13 mouse cellular contexts compared by ENCODE assay signal in genomic region chr2:164792400-164793190, GRCm38 (mm10). TPM values are rescaled to one million over a fixed set of nuclear protein-coding genes. Genes with fewer than 3 reads are reported as not detected.
DNase-seq lines count a peak whose midpoint lies in the region; ATAC-seq and TF ChIP-seq lines count a peak whose summit lies in the region.
"Had no signal": no experiment of that assay in that cellular context is flagged by ENCODE, and none has a peak within 500 bp of the region (broad histone marks: within the 10 kb centered on the region; RNA-seq: fewer than 3 reads in every experiment).

No protein-coding gene starts in this region.

- peak in 1 of 2 experiments; percentile 26 for DNase-seq in cerebellum, adult 2 months
- no peak for DNase-seq in heart, postnatal 36 days
- no peak for DNase-seq in testis, postnatal 14 days (ENCODE audit: low spot score)
- DNase-seq in testis, postnatal 10 days (ENCODE audit: low spot score) = peak; percentile 49

- no peak overlapping the region for H3K4me3 ChIP-seq in cerebellum, adult 2 months (replicated peaks; ENCODE audit: insufficient read depth, low read depth, low read length)
- H3K4me3 ChIP-seq in heart, embryonic 14.5 days (ENCODE audit: control insufficient read depth in 1 of 2, insufficient read depth in 1 of 2, low read depth in 1 of 2, low read length in 2 of 2) = no peak overlapping the region
- no peak overlapping the region for H3K4me3 ChIP-seq in testis, adult 2 months (ENCODE audit: control insufficient read depth, low read depth, low read length)
- H3K4me3 ChIP-seq in hindbrain, embryonic 16.5 days (ENCODE audit: low read length) = no peak overlapping the region
- H3K4me3 ChIP-seq: erythroblast, embryonic 14.5 days; forebrain, embryonic 13.5 days; hindbrain, embryonic 10.5 days; left cerebral cortex, adult 2 months had no signal

- no peaks in the 10 kb centered on the region for H3K27me3 ChIP-seq in cerebellum, adult 2 months (ENCODE audit: control insufficient read depth, insufficient read depth, low read length)
- no peaks in the 10 kb centered on the region for H3K27me3 ChIP-seq in heart, embryonic 14.5 days (ENCODE audit: control insufficient read depth, insufficient read depth, low read length)
- H3K27me3 ChIP-seq in testis, adult 2 months (ENCODE audit: control insufficient read depth, insufficient read depth, low read length) = no peaks in the 10 kb centered on the region
- no peaks in the 10 kb centered on the region for H3K27me3 ChIP-seq in hindbrain, embryonic 16.5 days (replicated peaks; ENCODE audit: control insufficient read depth, insufficient read depth, low read length)
- H3K27me3 ChIP-seq: forebrain, embryonic 13.5 days had no signal

- peaks cover 27% of the 10 kb centered on the region for H3K4me1 ChIP-seq in cerebellum, adult 2 months (ENCODE audit: control insufficient read depth, insufficient read depth, low read length)
- H3K4me1 ChIP-seq in heart, embryonic 14.5 days (ENCODE audit: control insufficient read depth in 2 of 2, insufficient read depth in 2 of 2, low read length in 2 of 2) = peaks cover 5 to 14% of the 10 kb centered on the region in 2 experiments; a peak in 3 of 4 replicates
- peaks cover 5% of the 10 kb centered on the region for H3K4me1 ChIP-seq in testis, adult 2 months (ENCODE audit: control insufficient read depth, insufficient read depth, low read length)
- H3K4me1 ChIP-seq in hindbrain, embryonic 16.5 days (ENCODE audit: control insufficient read depth, insufficient read depth, low read depth, low read length) = 0 out of 2 replicates have a peak, but pooled peaks cover 3% of the 10 kb centered on the region
- H3K4me1 ChIP-seq: forebrain, embryonic 13.5 days had no signal

- H3K27ac ChIP-seq in cerebellum, adult 2 months (ENCODE audit: insufficient read depth, low read length) = no peak overlapping the region
- peak overlapping the region; percentile 78 to 88 for H3K27ac ChIP-seq in heart, embryonic 14.5 days (replicated peaks in 1 of 2; ENCODE audit: control insufficient read depth in 1 of 2, insufficient read depth in 1 of 2, low read depth in 2 of 2, low read length in 2 of 2)
- H3K27ac ChIP-seq in testis, adult 2 months (ENCODE audit: control insufficient read depth, insufficient read depth, low read depth, low read length) = peak overlapping the region; percentile 45
- no peak overlapping the region for H3K27ac ChIP-seq in hindbrain, embryonic 16.5 days (ENCODE audit: low read depth, low read length)
- H3K27ac ChIP-seq: forebrain, embryonic 13.5 days; hindbrain, embryonic 10.5 days; left cerebral cortex, adult 2 months had no signal

- no peak overlapping the region for H3K4me2 ChIP-seq in heart, embryonic 14.5 days (ENCODE audit: low read length)
- no peak overlapping the region for H3K4me2 ChIP-seq in hindbrain, embryonic 16.5 days (ENCODE audit: low read length)
- H3K4me2 ChIP-seq: forebrain, embryonic 13.5 days had no signal

- ATAC-seq in cerebellum, adult (ENCODE audit: insufficient number of reproducible peaks, low FRiP score, low TSS enrichment) = no peak
- no peak for ATAC-seq in heart, embryonic 14.5 days (ENCODE audit: insufficient number of reproducible peaks, insufficient read depth, low FRiP score, low read depth)
- no peak for ATAC-seq in hindbrain, embryonic 16.5 days
- ATAC-seq: forebrain, embryonic 13.5 days had no signal

- intact Hi-C loops in heart, postnatal 36 days (cut with DNase I) = no loop called here

- H3K9ac ChIP-seq in heart, embryonic 14.5 days (ENCODE audit: low read length) = no peak overlapping the region
- no peak overlapping the region for H3K9ac ChIP-seq in hindbrain, embryonic 16.5 days (ENCODE audit: low read depth, low read length)
- H3K9ac ChIP-seq: forebrain, embryonic 13.5 days had no signal

- no peak for TF ChIP-seq CTCF in cerebellum, adult 2 months (IDR thresholded peaks at IDR 0.05; ENCODE audit: borderline replicate concordance, insufficient read depth, low read depth, low read length)
- TF ChIP-seq CTCF in testis, adult 2 months (IDR thresholded peaks at IDR 0.05; ENCODE audit: control insufficient read depth, insufficient read depth, insufficient replicate concordance, low read depth, low read length) = no peak

- 77% methylated on average over 12 of the region's 12 CpGs for WGBS in cerebellum, adult 2 months
- 81% methylated on average over 12 of the region's 12 CpGs for WGBS in heart, embryonic 14.5 days
- 97% methylated on average over 12 of the region's 12 CpGs for WGBS in hindbrain, embryonic 16.5 days

- peaks cover 83% of the 10 kb centered on the region for H3K36me3 ChIP-seq in heart, embryonic 14.5 days (ENCODE audit: control insufficient read depth, insufficient read depth, low read length)
- peaks cover 4% of the 10 kb centered on the region for H3K36me3 ChIP-seq in testis, adult 2 months (ENCODE audit: control insufficient read depth, insufficient read depth, low read length)
- H3K36me3 ChIP-seq in hindbrain, embryonic 16.5 days (ENCODE audit: control insufficient read depth, insufficient read depth, low read length) = no peaks in the 10 kb centered on the region; the same call in 1 of the 2 replicates

- peak; percentile 8; the same call in 1 of the 2 replicates for TF ChIP-seq POLR2A in cerebellum, adult 2 months (IDR thresholded peaks at IDR 0.05; ENCODE audit: borderline replicate concordance, insufficient read depth, low read length)
- TF ChIP-seq POLR2A in testis, adult 2 months (IDR thresholded peaks at IDR 0.05; ENCODE audit: control insufficient read depth, low read depth, low read length) = no peak

- no peaks in the 10 kb centered on the region for H3K9me3 ChIP-seq in heart, embryonic 14.5 days (ENCODE audit: control insufficient read depth, low read length)
- no peaks in the 10 kb centered on the region for H3K9me3 ChIP-seq in hindbrain, embryonic 16.5 days (ENCODE audit: control insufficient read depth, low read length)
- H3K9me3 ChIP-seq: forebrain, embryonic 13.5 days; hindbrain, embryonic 10.5 days had no signal

RNA-seq across cellular contexts. Expression of gene Snx21, which starts 7.0 kb away (rescaled TPM):
- polyA plus RNA-seq in cerebellum, adult 2 months (2012; rRNA removed) = 70.7 and 70.8 TPM in 2 replicates
- polyA plus RNA-seq in heart, embryonic 14.5 days (2014; fragmentation: Nextera tagmentation; extraction: Ambion mirVana) = 37.2 and 38.0 TPM in 2 replicates
- 10 to 100 TPM; 23.4 to 29.0 TPM for total RNA-seq in heart, postnatal 36 days (2021)
- polyA plus RNA-seq in testis, adult 2 months (2012; rRNA removed) = 9.7 and 11.9 TPM in 2 replicates
- polyA plus RNA-seq in hindbrain, embryonic 16.5 days (2015; fragmentation: Nextera tagmentation; extraction: Ambion mirVana) = 45.3 and 47.5 TPM in 2 replicates

RNA-seq across cellular contexts. Expression of gene Acot8, which starts 12.1 kb away (rescaled TPM):
- polyA plus RNA-seq in cerebellum, adult 2 months (2012; rRNA removed) = 36.5 and 39.3 TPM in 2 replicates
- polyA plus RNA-seq in heart, embryonic 14.5 days (2014; fragmentation: Nextera tagmentation; extraction: Ambion mirVana) = 12.7 and 13.9 TPM in 2 replicates
- 10 to 100 TPM; 10.4 to 13.0 TPM for total RNA-seq in heart, postnatal 36 days (2021)
- polyA plus RNA-seq in testis, adult 2 months (2012; rRNA removed) = 45.6 and 47.9 TPM in 2 replicates
- 22.2 TPM in 2 replicates for polyA plus RNA-seq in hindbrain, embryonic 16.5 days (2015; fragmentation: Nextera tagmentation; extraction: Ambion mirVana)

RNA-seq across cellular contexts. Expression of gene Zswim3, which starts 12.3 kb away (rescaled TPM):
- 7.6 and 8.1 TPM in 2 replicates for polyA plus RNA-seq in cerebellum, adult 2 months (2012; rRNA removed)
- polyA plus RNA-seq in heart, embryonic 14.5 days (2014; fragmentation: Nextera tagmentation; extraction: Ambion mirVana) = 5.4 and 5.9 TPM in 2 replicates
- total RNA-seq in heart, postnatal 36 days (2021) = 1 to 10 TPM; 2.5 to 2.7 TPM
- 18.0 and 19.5 TPM in 2 replicates for polyA plus RNA-seq in testis, adult 2 months (2012; rRNA removed)
- polyA plus RNA-seq in hindbrain, embryonic 16.5 days (2015; fragmentation: Nextera tagmentation; extraction: Ambion mirVana) = 16.4 and 17.1 TPM in 2 replicates

RNA-seq across cellular contexts. Expression of gene Tnnc2, which starts 12.8 kb away (rescaled TPM):
- 0.57 and 0.62 TPM in 2 replicates for polyA plus RNA-seq in cerebellum, adult 2 months (2012; rRNA removed)
- polyA plus RNA-seq in heart, embryonic 14.5 days (2014; fragmentation: Nextera tagmentation; extraction: Ambion mirVana) = 0.59 and 1.7 TPM in 2 replicates
- not detected for total RNA-seq in heart, postnatal 36 days (2021)
- 0.89 and 5.6 TPM in 2 replicates for polyA plus RNA-seq in testis, adult 2 months (2012; rRNA removed)
- polyA plus RNA-seq in hindbrain, embryonic 16.5 days (2015; fragmentation: Nextera tagmentation; extraction: Ambion mirVana) = 0.68 and 44.8 TPM in 2 replicates
- total RNA-seq: left cerebral cortex, postnatal 4 days had no signal
- polyA plus RNA-seq: erythroblast, embryonic 14.5 days; forebrain, embryonic 13.5 days; hindbrain, embryonic 10.5 days had no signal

RNA-seq across cellular contexts. Expression of gene Ube2c, which starts 22.9 kb away (rescaled TPM):
- 0.55 and 1.0 TPM in 2 replicates for polyA plus RNA-seq in cerebellum, adult 2 months (2012; rRNA removed)
- polyA plus RNA-seq in heart, embryonic 14.5 days (2014; fragmentation: Nextera tagmentation; extraction: Ambion mirVana) = 349 and 388 TPM in 2 replicates
- 1 to 10 TPM; 2.5 to 3.1 TPM for total RNA-seq in heart, postnatal 36 days (2021)
- 57.7 and 60.0 TPM in 2 replicates for polyA plus RNA-seq in testis, adult 2 months (2012; rRNA removed)
- 69.0 and 75.0 TPM in 2 replicates for polyA plus RNA-seq in hindbrain, embryonic 16.5 days (2015; fragmentation: Nextera tagmentation; extraction: Ambion mirVana)

Comparison
In these comparisons a context has a peak if more than half of its experiments do, and no peak if none do; other contexts are left out.
1. H3K27ac ChIP-seq: peak in heart, embryonic 14.5 days (2 of 2) and testis, adult 2 months (single experiment); none in cerebellum, adult 2 months (single experiment) and hindbrain, embryonic 16.5 days (single experiment).